Mouse (Mus musculus) cerebellum, postnatal 4 days (tissue): Measurements from ENCODE around the gene Smim27.
"Not testable (repeated sequence)": the region's sequence is repeated elsewhere in the genome, so short reads cannot be mapped to it uniquely, and the experiment has no call there.

Experiments used
- DNase-seq, 2 experiments: peaks; one replicate each; pipeline ENCODE4 v3.0.0; 2022; ENCODE audit warnings: low spot score in 2 of 2, mixed read lengths in 1 of 2

Smim27 gene

GRCm38 (mm10) chr4:40264321-40264720 lies 5.1 kb upstream of the Smim27 start:
- DNase-seq: no peak

- DNase-seq: no peak
Measured at GRCm38 (mm10) chr4:40267681-40268080, 1.7 kb upstream of the Smim27 start.

GRCm38 (mm10) chr4:40268204-40268813 lies 1.1 kb upstream of the Smim27 start:
- peak; percentile 89 for DNase-seq

GRCm38 (mm10) chr4:40268835-40269234 lies 544 bp upstream of the Smim27 start:
- no peak for DNase-seq

GRCm38 (mm10) chr4:40278880-40279275 lies 9.5 kb downstream of the Smim27 start:
- no peak for DNase-seq

- DNase-seq: peak; percentile 95 to 98
Measured at GRCm38 (mm10) chr4:40279276-40279900, 10.0 kb downstream of the Smim27 start, which contains the start of gene Ndufb6. Gene Ndufb6, minus strand, starts transcription at chr4:40279421.

GRCm38 (mm10) chr4:40285582-40285981 lies 16.2 kb downstream of the Smim27 start:
- DNase-seq: peak in 1 of 2 experiments; percentile 59

GRCm38 (mm10) chr4:40287415-40287814 lies 18.0 kb downstream of the Smim27 start:
- DNase-seq: no peak

GRCm38 (mm10) chr4:40289046-40289445 lies 19.7 kb downstream of the Smim27 start:
- no peak for DNase-seq

GRCm38 (mm10) chr4:40291511-40291910 lies 22.1 kb downstream of the Smim27 start:
- not testable (repeated sequence) for DNase-seq

GRCm38 (mm10) chr4:40299169-40299568 lies 29.8 kb downstream of the Smim27 start:
- no peak for DNase-seq

- DNase-seq: peak; percentile 62 to 76
Measured at GRCm38 (mm10) chr4:40301076-40301789, 31.9 kb downstream of the Smim27 start.

GRCm38 (mm10) chr4:40302445-40303125 lies 33.2 kb downstream of the Smim27 start:
- no peak for DNase-seq

- no peak for DNase-seq
Measured at GRCm38 (mm10) chr4:40309682-40310081, 40.3 kb downstream of the Smim27 start.

- no peak for DNase-seq
Measured at GRCm38 (mm10) chr4:40310796-40311383, 41.5 kb downstream of the Smim27 start.

- no peak for DNase-seq
Measured at GRCm38 (mm10) chr4:40312213-40312612, 42.8 kb downstream of the Smim27 start.

GRCm38 (mm10) chr4:40313026-40313425 lies 43.6 kb downstream of the Smim27 start:
- DNase-seq: no peak

- DNase-seq: no peak
Measured at GRCm38 (mm10) chr4:40317404-40317803, 48.0 kb downstream of the Smim27 start.
